Mouse (Mus musculus): ENCODE measurements around the gene Uspl1. TPM values are rescaled to one million over a fixed set of nuclear protein-coding genes. Genes with fewer than 3 reads are reported as not detected.

The Uspl1 gene
- polyA plus RNA-seq, 2 experiments = 27.2 to 44.8 TPM

- Histone ChIP-seq H3K9me3 (ENCODE audit: control insufficient read depth, low read length) (no peaks in the 10 kb centered on the region; the same call in 1 of the 2 replicates), H3K4me3 (replicated peaks; ENCODE audit: low read length) (peak overlapping the region; percentile 17), H3K27ac (replicated peaks; ENCODE audit: low read depth, low read length) (peak overlapping the region; percentile 55; the same call in 1 of the 2 replicates), H3K4me2 (replicated peaks; ENCODE audit: low read depth, low read length, severe bottlenecking) (peak overlapping the region; percentile 42), H3K9ac (ENCODE audit: low read depth, low read length, severe bottlenecking) (peak overlapping the region; percentile 40), H3K27me3 (ENCODE audit: control insufficient read depth, insufficient read depth, low read length) (no peaks in the 10 kb centered on the region), H3K4me1 (ENCODE audit: control insufficient read depth, insufficient read depth, low read length) (peaks cover 8% of the 10 kb centered on the region), H3K36me3 (ENCODE audit: control insufficient read depth, insufficient read depth, low read length) (no peaks in the 10 kb centered on the region)
- ATAC-seq (ENCODE audit: low FRiP score, low read depth) = 0 out of 2 replicates have a peak, but pooled peaks have one; percentile 41
- DNase-seq (ENCODE audit: low spot score) = peak; percentile 33
- 8% methylated on average over 13 of the region's 16 CpGs for WGBS
- TF ChIP-seq POLR2A (IDR thresholded peaks at IDR 0.05; ENCODE audit: borderline replicate concordance, extremely low read depth, insufficient read depth, insufficient read length) = no peak
Observed at GRCm38 (mm10) chr5:149245965-149246470, 61.9 kb downstream of the Uspl1 start.

- WGBS = 41% methylated on average over 19 of the region's 20 CpGs
- Histone ChIP-seq H3K36me3 (ENCODE audit: control insufficient read depth, insufficient read depth, low read length) (no peaks in the 10 kb centered on the region), H3K27ac (replicated peaks; ENCODE audit: low read depth, low read length) (no peak overlapping the region), H3K4me1 (ENCODE audit: control insufficient read depth, insufficient read depth, low read length) (peaks cover 8% of the 10 kb centered on the region), H3K9ac (ENCODE audit: low read depth, low read length, severe bottlenecking) (no peak overlapping the region), H3K4me3 (replicated peaks; ENCODE audit: low read length) (no peak overlapping the region), H3K4me2 (replicated peaks; ENCODE audit: low read depth, low read length, severe bottlenecking) (peak overlapping the region; percentile 21; the same call in 1 of the 2 replicates), H3K27me3 (ENCODE audit: control insufficient read depth, insufficient read depth, low read length) (no peaks in the 10 kb centered on the region), H3K9me3 (ENCODE audit: control insufficient read depth, low read length) (no peaks in the 10 kb centered on the region)
- DNase-seq (ENCODE audit: low spot score) (peak; percentile 33), ATAC-seq (ENCODE audit: low FRiP score, low read depth) (no peak)
- TF ChIP-seq POLR2A (IDR thresholded peaks at IDR 0.05; ENCODE audit: borderline replicate concordance, extremely low read depth, insufficient read depth, insufficient read length) = no peak
Observed at GRCm38 (mm10) chr5:149247047-149247904, 63.1 kb downstream of the Uspl1 start.

GRCm38 (mm10) chr5:149252303-149252702 lies 68.2 kb downstream of the Uspl1 start:
- no peaks in the 10 kb centered on the region for H3K36me3 ChIP-seq (ENCODE audit: control insufficient read depth, insufficient read depth, low read length)
- no peaks in the 10 kb centered on the region for H3K9me3 ChIP-seq (ENCODE audit: control insufficient read depth, low read length)
- 92% methylated on average over 3 of the region's 3 CpGs for WGBS
- no peaks in the 10 kb centered on the region for H3K27me3 ChIP-seq (ENCODE audit: control insufficient read depth, insufficient read depth, low read length)
- DNase-seq (ENCODE audit: low spot score) (no peak), ATAC-seq (ENCODE audit: low FRiP score, low read depth) (no peak)
- no peak for TF ChIP-seq POLR2A (IDR thresholded peaks at IDR 0.05; ENCODE audit: borderline replicate concordance, extremely low read depth, insufficient read depth, insufficient read length)
- H3K4me1 ChIP-seq (ENCODE audit: control insufficient read depth, insufficient read depth, low read length) = no peaks in the 10 kb centered on the region
- H3K9ac ChIP-seq (ENCODE audit: low read depth, low read length, severe bottlenecking) = no peak overlapping the region
- H3K27ac ChIP-seq (replicated peaks; ENCODE audit: low read depth, low read length) = no peak overlapping the region
- H3K4me3 ChIP-seq (replicated peaks; ENCODE audit: low read length) = no peak overlapping the region
- H3K4me2 ChIP-seq (replicated peaks; ENCODE audit: low read depth, low read length, severe bottlenecking) = no peak overlapping the region

GRCm38 (mm10) chr5:149253491-149253890 lies 69.3 kb downstream of the Uspl1 start:
- no peaks in the 10 kb centered on the region for H3K9me3 ChIP-seq (ENCODE audit: control insufficient read depth, low read length)
- H3K27me3 ChIP-seq (ENCODE audit: control insufficient read depth, insufficient read depth, low read length) = no peaks in the 10 kb centered on the region
- 58% methylated on average over 2 of the region's 2 CpGs for WGBS
- H3K4me2 ChIP-seq (replicated peaks; ENCODE audit: low read depth, low read length, severe bottlenecking) = no peak overlapping the region
- no peak overlapping the region for H3K27ac ChIP-seq (replicated peaks; ENCODE audit: low read depth, low read length)
- DNase-seq (ENCODE audit: low spot score) = no peak
- no peak for TF ChIP-seq POLR2A (IDR thresholded peaks at IDR 0.05; ENCODE audit: borderline replicate concordance, extremely low read depth, insufficient read depth, insufficient read length)
- no peak for ATAC-seq (ENCODE audit: low FRiP score, low read depth)
- no peak overlapping the region for H3K9ac ChIP-seq (ENCODE audit: low read depth, low read length, severe bottlenecking)
- H3K4me1 ChIP-seq (ENCODE audit: control insufficient read depth, insufficient read depth, low read length) = no peaks in the 10 kb centered on the region
- H3K36me3 ChIP-seq (ENCODE audit: control insufficient read depth, insufficient read depth, low read length) = no peaks in the 10 kb centered on the region
- H3K4me3 ChIP-seq (replicated peaks; ENCODE audit: low read length) = no peak overlapping the region

GRCm38 (mm10) chr5:149255522-149255921 lies 71.4 kb downstream of the Uspl1 start:
- no peak overlapping the region for H3K4me3 ChIP-seq (replicated peaks; ENCODE audit: low read length)
- WGBS = 69% methylated on average over 2 of the region's 2 CpGs
- peaks cover 6% of the 10 kb centered on the region for H3K4me1 ChIP-seq (ENCODE audit: control insufficient read depth, insufficient read depth, low read length)
- H3K36me3 ChIP-seq (ENCODE audit: control insufficient read depth, insufficient read depth, low read length) = no peaks in the 10 kb centered on the region
- no peak for TF ChIP-seq POLR2A (IDR thresholded peaks at IDR 0.05; ENCODE audit: borderline replicate concordance, extremely low read depth, insufficient read depth, insufficient read length)
- no peaks in the 10 kb centered on the region for H3K9me3 ChIP-seq (ENCODE audit: control insufficient read depth, low read length)
- H3K9ac ChIP-seq (ENCODE audit: low read depth, low read length, severe bottlenecking) = no peak overlapping the region
- H3K4me2 ChIP-seq (replicated peaks; ENCODE audit: low read depth, low read length, severe bottlenecking) = no peak overlapping the region
- no peaks in the 10 kb centered on the region for H3K27me3 ChIP-seq (ENCODE audit: control insufficient read depth, insufficient read depth, low read length)
- no peak overlapping the region for H3K27ac ChIP-seq (replicated peaks; ENCODE audit: low read depth, low read length)
- DNase-seq (ENCODE audit: low spot score) (no peak), ATAC-seq (ENCODE audit: low FRiP score, low read depth) (no peak)

All from limb, embryonic 14.5 days (tissue).